Mouse (Mus musculus): ENCODE measurements around the gene Fras1. TPM values are rescaled to one million over a fixed set of nuclear protein-coding genes. Genes with fewer than 3 reads are reported as not detected.

The Fras1 gene
- polyA plus RNA-seq, 1 experiment from 2014 or later: 7.7 TPM

- Histone ChIP-seq H3K27ac (no peak overlapping the region), H3K27me3 (ENCODE audit: insufficient read depth, poor library complexity, severe bottlenecking) (no peaks in the 10 kb centered on the region), H3K9me3 (no peaks in the 10 kb centered on the region), H3K4me3 (no peak overlapping the region), H3K36me3 (no peaks in the 10 kb centered on the region), H3K4me1 (replicated peaks) (no peaks in the 10 kb centered on the region)
- 71% methylated on average over 6 of the region's 6 CpGs for WGBS
- DNase-seq (ENCODE audit: low spot score): no peak
Observed at GRCm38 (mm10) chr5:96616954-96617646, 243.3 kb downstream of the Fras1 start.

- Histone ChIP-seq H3K27ac (no peak overlapping the region), H3K9me3 (no peaks in the 10 kb centered on the region), H3K36me3 (no peaks in the 10 kb centered on the region), H3K4me1 (replicated peaks) (no peaks in the 10 kb centered on the region), H3K27me3 (ENCODE audit: insufficient read depth, poor library complexity, severe bottlenecking) (no peaks in the 10 kb centered on the region), H3K4me3 (no peak overlapping the region)
- WGBS: 59% methylated on average over 2 of the region's 2 CpGs
- no peak for DNase-seq (ENCODE audit: low spot score)
Observed at GRCm38 (mm10) chr5:96618008-96618407, 244.3 kb downstream of the Fras1 start.

GRCm38 (mm10) chr5:96620209-96620608, 246.5 kb downstream of the Fras1 start:
- 94% methylated on average over 2 of the region's 2 CpGs for WGBS
- Histone ChIP-seq H3K27me3 (ENCODE audit: insufficient read depth, poor library complexity, severe bottlenecking) (no peaks in the 10 kb centered on the region), H3K4me1 (replicated peaks) (no peaks in the 10 kb centered on the region), H3K4me3 (no peak overlapping the region), H3K27ac (no peak overlapping the region), H3K9me3 (no peaks in the 10 kb centered on the region), H3K36me3 (no peaks in the 10 kb centered on the region)
- no peak for DNase-seq (ENCODE audit: low spot score)

- H3K4me1 ChIP-seq (replicated peaks): no peaks in the 10 kb centered on the region
- no peak overlapping the region for H3K27ac ChIP-seq
- no peaks in the 10 kb centered on the region for H3K9me3 ChIP-seq
- no peak overlapping the region for H3K4me3 ChIP-seq
- DNase-seq (ENCODE audit: low spot score): no peak
- H3K27me3 ChIP-seq (ENCODE audit: insufficient read depth, poor library complexity, severe bottlenecking): no peaks in the 10 kb centered on the region
- no peaks in the 10 kb centered on the region for H3K36me3 ChIP-seq
- 94% methylated on average over 5 of the region's 5 CpGs for whole genome bisulfite sequencing
Observed at GRCm38 (mm10) chr5:96620618-96621017, 246.9 kb downstream of the Fras1 start.

GRCm38 (mm10) chr5:96622604-96623352, 249.0 kb downstream of the Fras1 start:
- H3K4me1 ChIP-seq (replicated peaks): no peaks in the 10 kb centered on the region
- WGBS: 80% methylated on average over 5 of the region's 5 CpGs
- H3K4me3 ChIP-seq: no peak overlapping the region
- H3K9me3 ChIP-seq: no peaks in the 10 kb centered on the region
- no peak for DNase-seq (ENCODE audit: low spot score)
- no peak overlapping the region for H3K27ac ChIP-seq
- H3K27me3 ChIP-seq (ENCODE audit: insufficient read depth, poor library complexity, severe bottlenecking): no peaks in the 10 kb centered on the region
- H3K36me3 ChIP-seq: no peaks in the 10 kb centered on the region

GRCm38 (mm10) chr5:96629851-96630250, 256.1 kb downstream of the Fras1 start:
- Histone ChIP-seq H3K36me3 (no peaks in the 10 kb centered on the region), H3K4me3 (no peak overlapping the region), H3K9me3 (no peaks in the 10 kb centered on the region), H3K4me1 (replicated peaks) (no peaks in the 10 kb centered on the region), H3K27me3 (ENCODE audit: insufficient read depth, poor library complexity, severe bottlenecking) (no peaks in the 10 kb centered on the region), H3K27ac (no peak overlapping the region)
- DNase-seq (ENCODE audit: low spot score): no peak
- WGBS: 77% methylated on average over 8 of the region's 8 CpGs

- Histone ChIP-seq H3K27me3 (ENCODE audit: insufficient read depth, poor library complexity, severe bottlenecking) (no peaks in the 10 kb centered on the region), H3K27ac (no peak overlapping the region), H3K4me1 (replicated peaks) (no peaks in the 10 kb centered on the region), H3K9me3 (no peaks in the 10 kb centered on the region), H3K36me3 (no peaks in the 10 kb centered on the region), H3K4me3 (no peak overlapping the region)
- DNase-seq (ENCODE audit: low spot score): no peak
- 80% methylated on average over 17 of the region's 17 CpGs for WGBS
Observed at GRCm38 (mm10) chr5:96635146-96635862, 261.5 kb downstream of the Fras1 start.

- Histone ChIP-seq H3K4me1 (replicated peaks) (no peaks in the 10 kb centered on the region), H3K36me3 (no peaks in the 10 kb centered on the region), H3K4me3 (no peak overlapping the region), H3K9me3 (no peaks in the 10 kb centered on the region), H3K27me3 (ENCODE audit: insufficient read depth, poor library complexity, severe bottlenecking) (no peaks in the 10 kb centered on the region), H3K27ac (no peak overlapping the region)
- 91% methylated on average over 5 of the region's 5 CpGs for WGBS
- no peak for DNase-seq (ENCODE audit: low spot score)
Observed at GRCm38 (mm10) chr5:96635866-96636265, 262.1 kb downstream of the Fras1 start.

GRCm38 (mm10) chr5:96639213-96639910, 265.6 kb downstream of the Fras1 start:
- no peak for DNase-seq (ENCODE audit: low spot score)
- Histone ChIP-seq H3K27ac (no peak overlapping the region), H3K27me3 (ENCODE audit: insufficient read depth, poor library complexity, severe bottlenecking) (no peaks in the 10 kb centered on the region), H3K4me1 (replicated peaks) (no peaks in the 10 kb centered on the region), H3K4me3 (no peak overlapping the region), H3K36me3 (no peaks in the 10 kb centered on the region), H3K9me3 (no peaks in the 10 kb centered on the region)
- WGBS: 89% methylated on average over 6 of the region's 6 CpGs

- H3K36me3 ChIP-seq: no peaks in the 10 kb centered on the region
- H3K9me3 ChIP-seq: no peaks in the 10 kb centered on the region
- no peaks in the 10 kb centered on the region for H3K4me1 ChIP-seq (replicated peaks)
- no peaks in the 10 kb centered on the region for H3K27me3 ChIP-seq (ENCODE audit: insufficient read depth, poor library complexity, severe bottlenecking)
- DNase-seq (ENCODE audit: low spot score): no peak
- H3K27ac ChIP-seq: no peak overlapping the region
- no peak overlapping the region for H3K4me3 ChIP-seq
- WGBS: 90% methylated on average over 2 of the region's 2 CpGs
Observed at GRCm38 (mm10) chr5:96641297-96641696, 267.5 kb downstream of the Fras1 start.

- no peak for DNase-seq (ENCODE audit: low spot score)
- WGBS: 89% methylated on average over 4 of the region's 4 CpGs
- 0 out of 2 replicates have a peak, but pooled peaks cover 4% of the 10 kb centered on the region for H3K4me1 ChIP-seq (replicated peaks)
Observed at GRCm38 (mm10) chr5:96675676-96676075, 301.9 kb downstream of the Fras1 start.

GRCm38 (mm10) chr5:96677498-96677897, 303.7 kb downstream of the Fras1 start:
- Histone ChIP-seq H3K27ac (no peak overlapping the region), H3K4me1 (replicated peaks) (0 out of 2 replicates have a peak, but pooled peaks cover 9% of the 10 kb centered on the region), H3K4me3 (no peak overlapping the region), H3K9me3 (no peaks in the 10 kb centered on the region), H3K36me3 (no peaks in the 10 kb centered on the region), H3K27me3 (ENCODE audit: insufficient read depth, poor library complexity, severe bottlenecking) (no peaks in the 10 kb centered on the region)
- WGBS: 39% methylated on average over 2 of the region's 2 CpGs
- DNase-seq (ENCODE audit: low spot score): peak; percentile 20

More at GRCm38 (mm10) chr5:96675676-96676075, 301.9 kb downstream of the Fras1 start:
- Histone ChIP-seq H3K4me3 (no peak overlapping the region), H3K36me3 (no peaks in the 10 kb centered on the region), H3K27me3 (ENCODE audit: insufficient read depth, poor library complexity, severe bottlenecking) (no peaks in the 10 kb centered on the region), H3K27ac (no peak overlapping the region), H3K9me3 (no peaks in the 10 kb centered on the region)

All from hindbrain, embryonic 10.5 days (tissue).